ENCODE assay signal across 18 mouse cellular contexts in the genomic region with DNA sequence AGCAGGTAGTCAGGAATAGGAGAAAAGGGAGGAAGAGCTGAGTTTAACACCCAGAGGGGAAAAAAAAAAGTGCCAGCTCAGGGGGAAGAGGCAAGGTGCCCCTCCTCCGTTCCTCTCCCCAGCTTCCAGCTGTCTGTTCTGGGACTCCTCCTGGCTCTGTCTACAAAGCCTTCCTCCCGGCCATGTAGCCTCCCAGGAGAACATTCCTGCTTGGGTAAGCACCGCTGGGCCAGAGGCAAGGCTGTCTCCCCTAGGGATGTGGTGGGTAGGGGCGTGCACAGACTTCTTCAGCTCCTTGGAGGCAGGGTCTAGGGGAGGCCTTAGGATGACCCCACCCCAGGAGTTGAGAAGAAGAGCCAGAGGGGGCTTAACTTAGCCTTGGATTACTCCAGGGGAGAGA. TPM values are rescaled to one million over a fixed set of nuclear protein-coding genes. Genes with fewer than 3 reads are reported as not detected.
DNase-seq lines count a peak whose midpoint lies in the region; ATAC-seq lines count a peak whose summit lies in the region.
"Had no signal": no experiment of that assay in that cellular context is flagged by ENCODE, and none has a peak within 500 bp of the region (broad histone marks: within the 10 kb centered on the region; RNA-seq: fewer than 3 reads in every experiment).

No protein-coding gene starts in this region.

- no peak for DNase-seq in forebrain, embryonic 10.5 days (ENCODE audit: extremely low spot score, low spot score)
- DNase-seq in heart, postnatal 25 days (ENCODE audit: low spot score) = no peak
- DNase-seq in neural tube, embryonic 10.5 days (ENCODE audit: extremely low spot score, low spot score) = no peak
- no peak for DNase-seq in urinary bladder, adult 18-20 months (ENCODE audit: low spot score in 2 of 2)
- DNase-seq in kidney, adult 11 months = no peak
- DNase-seq: kidney, postnatal 14 days; midbrain, embryonic 14.5 days had no signal

- no peaks in the 10 kb centered on the region for H3K36me3 ChIP-seq in forebrain, embryonic 10.5 days (replicated peaks)
- H3K36me3 ChIP-seq in forebrain, embryonic 16.5 days (ENCODE audit: control insufficient read depth, insufficient read depth) = no peaks in the 10 kb centered on the region
- 0 out of 2 replicates have a peak, but pooled peaks cover 3% of the 10 kb centered on the region for H3K36me3 ChIP-seq in heart, embryonic 14.5 days (ENCODE audit: control insufficient read depth, insufficient read depth, low read length)
- no peaks in the 10 kb centered on the region for H3K36me3 ChIP-seq in neural tube, embryonic 13.5 days
- H3K36me3 ChIP-seq: forebrain, embryonic 15.5 days; G1E; stomach, embryonic 15.5 days had no signal

- H3K4me2 ChIP-seq in forebrain, embryonic 16.5 days (ENCODE audit: low read length) = no peak overlapping the region
- 0 out of 2 replicates have a peak overlapping the region, but pooled peaks have one; percentile 31 for H3K4me2 ChIP-seq in heart, embryonic 14.5 days (ENCODE audit: low read length)
- no peak overlapping the region for H3K4me2 ChIP-seq in neural tube, embryonic 13.5 days
- H3K4me2 ChIP-seq: forebrain, embryonic 15.5 days; stomach, embryonic 15.5 days had no signal

- H3K27me3 ChIP-seq in forebrain, embryonic 10.5 days (ENCODE audit: poor library complexity, severe bottlenecking) = peaks cover 57% of the 10 kb centered on the region
- no peaks in the 10 kb centered on the region for H3K27me3 ChIP-seq in forebrain, embryonic 16.5 days (replicated peaks; ENCODE audit: control insufficient read depth, insufficient read depth, low read length)
- H3K27me3 ChIP-seq in heart, embryonic 14.5 days (ENCODE audit: control insufficient read depth, insufficient read depth, low read length) = no peaks in the 10 kb centered on the region
- peaks cover 19% of the 10 kb centered on the region for H3K27me3 ChIP-seq in neural tube, embryonic 13.5 days
- H3K27me3 ChIP-seq: forebrain, embryonic 15.5 days; stomach, embryonic 15.5 days had no signal

- H3K27ac ChIP-seq in forebrain, embryonic 10.5 days = peak overlapping the region; percentile 72
- H3K27ac ChIP-seq in forebrain, embryonic 16.5 days (ENCODE audit: low read length) = no peak overlapping the region
- peak overlapping the region; percentile 42 to 100 for H3K27ac ChIP-seq in heart, embryonic 14.5 days (replicated peaks in 1 of 2; ENCODE audit: control insufficient read depth in 1 of 2, insufficient read depth in 1 of 2, low read depth in 2 of 2, low read length in 2 of 2)
- 0 out of 2 replicates have a peak overlapping the region, but pooled peaks have one; percentile 9 for H3K27ac ChIP-seq in neural tube, embryonic 13.5 days (replicated peaks)
- H3K27ac ChIP-seq: forebrain, embryonic 15.5 days; left cerebral cortex, adult 2 months; liver, embryonic 14.5 days; stomach, embryonic 15.5 days had no signal

- no peak overlapping the region for H3K4me3 ChIP-seq in forebrain, embryonic 10.5 days
- H3K4me3 ChIP-seq in forebrain, embryonic 16.5 days (replicated peaks; ENCODE audit: low read length) = no peak overlapping the region
- no peak overlapping the region for H3K4me3 ChIP-seq in heart, embryonic 14.5 days (ENCODE audit: control insufficient read depth in 1 of 2, insufficient read depth in 1 of 2, low read depth in 1 of 2, low read length in 2 of 2)
- H3K4me3 ChIP-seq in neural tube, embryonic 13.5 days = no peak overlapping the region
- H3K4me3 ChIP-seq: erythroblast, embryonic 14.5 days; forebrain, embryonic 15.5 days; left cerebral cortex, adult 2 months; stomach, embryonic 15.5 days had no signal

- no peak for ATAC-seq in forebrain, embryonic 16.5 days
- no peak for ATAC-seq in heart, embryonic 14.5 days (ENCODE audit: insufficient number of reproducible peaks, insufficient read depth, low FRiP score, low read depth)
- no peak for ATAC-seq in neural tube, embryonic 13.5 days (ENCODE audit: low read depth)
- ATAC-seq: CD4-positive, CD25-positive, alpha-beta regulatory T cell, adult 4 months; forebrain, embryonic 15.5 days had no signal

- intact Hi-C loops in heart, postnatal 25 days (cut with DNase I) = no loop called here

- no peaks in the 10 kb centered on the region for H3K9me3 ChIP-seq in forebrain, embryonic 10.5 days
- no peaks in the 10 kb centered on the region for H3K9me3 ChIP-seq in forebrain, embryonic 16.5 days (ENCODE audit: control insufficient read depth, low read length)
- no peaks in the 10 kb centered on the region for H3K9me3 ChIP-seq in heart, embryonic 14.5 days (ENCODE audit: control insufficient read depth, low read length)
- no peaks in the 10 kb centered on the region for H3K9me3 ChIP-seq in neural tube, embryonic 13.5 days
- H3K9me3 ChIP-seq: forebrain, embryonic 15.5 days; stomach, embryonic 15.5 days had no signal

- WGBS in forebrain, embryonic 10.5 days = 39% methylated on average over 4 of the region's 4 CpGs
- WGBS in forebrain, embryonic 16.5 days = 36% methylated on average over 4 of the region's 4 CpGs
- WGBS in heart, embryonic 14.5 days = 30% methylated on average over 4 of the region's 4 CpGs
- 24% methylated on average over 4 of the region's 4 CpGs for WGBS in neural tube, embryonic 13.5 days

- peaks cover 95% of the 10 kb centered on the region for H3K4me1 ChIP-seq in forebrain, embryonic 10.5 days
- H3K4me1 ChIP-seq in forebrain, embryonic 16.5 days (replicated peaks; ENCODE audit: control insufficient read depth, insufficient read depth, low read length) = peaks cover 28% of the 10 kb centered on the region
- H3K4me1 ChIP-seq in heart, embryonic 14.5 days (ENCODE audit: control insufficient read depth in 2 of 2, insufficient read depth in 2 of 2, low read length in 2 of 2) = peaks cover 90 to 100% of the 10 kb centered on the region in 2 experiments
- peaks cover 64% of the 10 kb centered on the region for H3K4me1 ChIP-seq in neural tube, embryonic 13.5 days (replicated peaks)

- H3K9ac ChIP-seq in forebrain, embryonic 16.5 days (replicated peaks; ENCODE audit: low read depth, low read length) = no peak overlapping the region
- H3K9ac ChIP-seq in heart, embryonic 14.5 days (ENCODE audit: low read length) = peak overlapping the region; percentile 56; the same call in 1 of the 2 replicates
- no peak overlapping the region for H3K9ac ChIP-seq in neural tube, embryonic 13.5 days
- H3K9ac ChIP-seq: forebrain, embryonic 15.5 days; liver, embryonic 14.5 days; stomach, embryonic 15.5 days had no signal

RNA-seq across cellular contexts. Expression of gene Unc5b, which starts 26.5 kb away (rescaled TPM):
- polyA plus RNA-seq in forebrain, embryonic 10.5 days (2016; fragmentation: Nextera tagmentation; extraction: Ambion mirVana) = 3.2 and 3.4 TPM in 2 replicates
- polyA plus RNA-seq in forebrain, embryonic 16.5 days (2015; fragmentation: Nextera tagmentation; extraction: Ambion mirVana) = 2.2 and 2.6 TPM in 2 replicates
- polyA plus RNA-seq in heart, embryonic 14.5 days (2014; fragmentation: Nextera tagmentation; extraction: Ambion mirVana) = 11.5 and 13.3 TPM in 2 replicates
- total RNA-seq in heart, postnatal 25 days (2021) = 10 to 100 TPM; 15.2 to 18.4 TPM
- polyA plus RNA-seq in neural tube, embryonic 13.5 days (2015; fragmentation: Nextera tagmentation; extraction: Ambion mirVana) = 2.6 and 2.9 TPM in 2 replicates
- total RNA-seq: megakaryocyte progenitor cell, adult 5-6 weeks had no signal
- polyA plus RNA-seq: CD4-positive, CD25-positive, alpha-beta regulatory T cell, adult 4 months; erythroblast, embryonic 14.5 days; G1E had no signal

RNA-seq across cellular contexts. Expression of gene Slc29a3, which starts 52.3 kb away (rescaled TPM):
- polyA plus RNA-seq in forebrain, embryonic 10.5 days (2016; fragmentation: Nextera tagmentation; extraction: Ambion mirVana) = 6.3 and 7.1 TPM in 2 replicates
- 13.0 and 13.4 TPM in 2 replicates for polyA plus RNA-seq in forebrain, embryonic 16.5 days (2015; fragmentation: Nextera tagmentation; extraction: Ambion mirVana)
- 4.4 and 4.5 TPM in 2 replicates for polyA plus RNA-seq in heart, embryonic 14.5 days (2014; fragmentation: Nextera tagmentation; extraction: Ambion mirVana)
- 1 to 10 TPM; 4.8 to 6.3 TPM for total RNA-seq in heart, postnatal 25 days (2021)
- 11.8 and 12.9 TPM in 2 replicates for polyA plus RNA-seq in neural tube, embryonic 13.5 days (2015; fragmentation: Nextera tagmentation; extraction: Ambion mirVana)
